Mouse (Mus musculus) 416B (cell line): Measurements from ENCODE around the gene Gnas.

Experiments
- DNase-seq: peaks from one replicate; pipeline ENCODE4 v3.0.0; 2011; ENCODE audit warnings: low read depth

Gene Gnas

GRCm38 (mm10) chr2:174284011-174284410 is at the start of gene Gnas:
TSS of gene Gnas (plus strand) at chr2:174284320.
- no peak for DNase-seq

- DNase-seq: no peak
Measured at GRCm38 (mm10) chr2:174242431-174242830, 41.7 kb upstream of the Gnas start.

GRCm38 (mm10) chr2:174251963-174252362 is 32.2 kb upstream of the Gnas start:
- DNase-seq: no peak

GRCm38 (mm10) chr2:174257312-174257711 is 26.8 kb upstream of the Gnas start:
- DNase-seq: no peak

GRCm38 (mm10) chr2:174260004-174260403 is 24.1 kb upstream of the Gnas start:
- no peak for DNase-seq

GRCm38 (mm10) chr2:174260908-174261800 is 23.0 kb upstream of the Gnas start:
- DNase-seq: no peak

- no peak for DNase-seq
Measured at GRCm38 (mm10) chr2:174261801-174262200, 22.3 kb upstream of the Gnas start.

- DNase-seq: no peak
Measured at GRCm38 (mm10) chr2:174263110-174263815, 20.9 kb upstream of the Gnas start.

GRCm38 (mm10) chr2:174264248-174264647 is 19.9 kb upstream of the Gnas start:
- no peak for DNase-seq

- no peak for DNase-seq
Measured at GRCm38 (mm10) chr2:174270416-174270815, 13.7 kb upstream of the Gnas start.

GRCm38 (mm10) chr2:174271459-174271858 is 12.7 kb upstream of the Gnas start:
- no peak for DNase-seq

GRCm38 (mm10) chr2:174273131-174273530 is 11.0 kb upstream of the Gnas start:
- DNase-seq: no peak

- DNase-seq: no peak
Measured at GRCm38 (mm10) chr2:174273961-174274360, 10.2 kb upstream of the Gnas start.

- DNase-seq: no peak
Measured at GRCm38 (mm10) chr2:174279771-174280170, 4.3 kb upstream of the Gnas start.

- DNase-seq: no peak
Measured at GRCm38 (mm10) chr2:174283341-174283740, 779 bp upstream of the Gnas start.

- DNase-seq: no peak
Measured at GRCm38 (mm10) chr2:174284807-174285457, 812 bp downstream of the Gnas start.

GRCm38 (mm10) chr2:174285921-174286470 is 1.9 kb downstream of the Gnas start:
- no peak for DNase-seq

GRCm38 (mm10) chr2:174287921-174288320 is 3.8 kb downstream of the Gnas start:
- DNase-seq: no peak

- no peak for DNase-seq
Measured at GRCm38 (mm10) chr2:174288673-174289430, 4.7 kb downstream of the Gnas start.

- no peak for DNase-seq
Measured at GRCm38 (mm10) chr2:174291029-174291661, 7.0 kb downstream of the Gnas start.

- no peak for DNase-seq
Measured at GRCm38 (mm10) chr2:174291662-174292030, 7.5 kb downstream of the Gnas start.
